Mouse (Mus musculus) cerebellum, adult 2 months (tissue): ENCODE measurements around the gene Otogl. TPM values are rescaled to one million over a fixed set of nuclear protein-coding genes. Genes with fewer than 3 reads are reported as not detected.

Experiments used
- DNase-seq, 2 experiments: peaks; one replicate each; pipeline ENCODE4 v3.0.0; 2021
- H3K27ac ChIP-seq: fragments of 200-500 bp; 2 replicates; pipeline ENCODE4 v1.5.1; 2012; ENCODE audit warnings: low read length, control low read depth, inconsistent platforms; ENCODE audit not compliant: insufficient read depth
- H3K27me3 ChIP-seq: fragments of 200-500 bp; 2 replicates; pipeline ENCODE4 v1.6.1; 2012; ENCODE audit warnings: inconsistent platforms, mild to moderate bottlenecking, low read length, moderate library complexity; ENCODE audit not compliant: control insufficient read depth, insufficient read depth
- H3K4me1 ChIP-seq: fragments of 200-500 bp; 2 replicates; pipeline ENCODE4 v1.6.1; 2011; ENCODE audit warnings: low read length; ENCODE audit not compliant: control insufficient read depth, insufficient read depth
- H3K4me3 ChIP-seq: fragments of 200-500 bp; replicated peaks from 2 replicates; pipeline ENCODE3; 2011; ENCODE audit warnings: mild to moderate bottlenecking, low read depth, low read length, control low read depth; ENCODE audit not compliant: insufficient read depth
- CTCF ChIP-seq: fragments of 200-500 bp; IDR thresholded peaks from 2 replicates; pipeline ENCODE4 v1.5.1; 2011; ENCODE audit warnings: low read depth, mild to moderate bottlenecking, control low read depth, low read length, moderate library complexity, borderline replicate concordance; ENCODE audit not compliant: insufficient read depth
- POLR2A ChIP-seq: fragments of 200-500 bp; IDR thresholded peaks from 2 replicates; pipeline ENCODE4 v1.6.1; 2011; ENCODE audit warnings: low read length, control low read depth, borderline replicate concordance; ENCODE audit not compliant: insufficient read depth
- WGBS: fragments of 180-500 bp; shearing (Covaris S2); methylation state at CpG from one replicate; pipeline ENCODE4 v1.1.7; 2018; 5-methylcytosine and 5-hydroxymethylcytosine counted together
- polyA plus RNA-seq: library from polyadenylated mRNA; depleted of rRNA; stranded (reverse); fragments of >200 nt; gene quantifications from 2 replicates; pipeline ENCODE4 v1.2.3, GENCODE M21; 2012

The Otogl gene
- polyA plus RNA-seq, 1 experiment, result 0.05 TPM

GRCm38 (mm10) chr10:107868904-107869303, 43.0 kb downstream of the Otogl start:
- no peak for TF ChIP-seq POLR2A
- TF ChIP-seq CTCF, result no peak
- Histone ChIP-seq H3K4me3 (no peak overlapping the region), H3K27me3 (no peaks in the 10 kb centered on the region), H3K4me1 (no peaks in the 10 kb centered on the region), H3K27ac (no peak overlapping the region)
- WGBS, result 90% methylated on average over 8 of the region's 8 CpGs
- no peak for DNase-seq

GRCm38 (mm10) chr10:107867414-107867813, 44.5 kb downstream of the Otogl start:
- H3K4me3 ChIP-seq, result no peak overlapping the region
- WGBS, result 78% methylated on average over 4 of the region's 4 CpGs

GRCm38 (mm10) chr10:107860235-107860917, 51.6 kb downstream of the Otogl start:
- no peak for TF ChIP-seq POLR2A
- no peak for TF ChIP-seq CTCF
- 10% methylated on average over 8 of the region's 8 CpGs for WGBS

More at GRCm38 (mm10) chr10:107867414-107867813, 44.5 kb downstream of the Otogl start:
- no peak for TF ChIP-seq CTCF
- TF ChIP-seq POLR2A, result no peak
- H3K4me1 ChIP-seq, result no peaks in the 10 kb centered on the region
- no peak overlapping the region for H3K27ac ChIP-seq
- DNase-seq, result no peak
- no peaks in the 10 kb centered on the region for H3K27me3 ChIP-seq

GRCm38 (mm10) chr10:107859220-107859619, 52.7 kb downstream of the Otogl start:
- Histone ChIP-seq H3K27ac (no peak overlapping the region), H3K4me1 (no peaks in the 10 kb centered on the region), H3K4me3 (no peak overlapping the region), H3K27me3 (no peaks in the 10 kb centered on the region)
- WGBS, result 94% methylated on average over 3 of the region's 3 CpGs
- no peak for DNase-seq
- TF ChIP-seq POLR2A (no peak), CTCF (no peak)

More at GRCm38 (mm10) chr10:107860235-107860917, 51.6 kb downstream of the Otogl start:
- Histone ChIP-seq H3K4me1 (no peaks in the 10 kb centered on the region), H3K27ac (no peak overlapping the region), H3K4me3 (no peak overlapping the region), H3K27me3 (no peaks in the 10 kb centered on the region)
- no peak for DNase-seq

GRCm38 (mm10) chr10:107858684-107859083, 53.2 kb downstream of the Otogl start:
- WGBS, result 20% methylated on average over 7 of the region's 7 CpGs
- Histone ChIP-seq H3K27ac (no peak overlapping the region), H3K27me3 (no peaks in the 10 kb centered on the region), H3K4me3 (no peak overlapping the region), H3K4me1 (no peaks in the 10 kb centered on the region)
- peak; percentile 48; the same call in 1 of the 2 replicates for TF ChIP-seq CTCF
- TF ChIP-seq POLR2A, result no peak
- DNase-seq, result peak in 1 of 2 experiments; percentile 6

GRCm38 (mm10) chr10:107844906-107845305, 67.0 kb downstream of the Otogl start:
- no peak for DNase-seq
- WGBS, result 97% methylated on average over 1 of the region's 1 CpGs
- H3K4me1 ChIP-seq, result no peaks in the 10 kb centered on the region
- no peak for TF ChIP-seq CTCF
- no peak for TF ChIP-seq POLR2A
- H3K27ac ChIP-seq, result no peak overlapping the region
- no peaks in the 10 kb centered on the region for H3K27me3 ChIP-seq
- H3K4me3 ChIP-seq, result no peak overlapping the region

GRCm38 (mm10) chr10:107834452-107835239, 77.3 kb downstream of the Otogl start:
- 81% methylated on average over 4 of the region's 4 CpGs for WGBS
- TF ChIP-seq CTCF (no peak), POLR2A (no peak)
- H3K27me3 ChIP-seq, result no peaks in the 10 kb centered on the region
- no peak for DNase-seq
- H3K4me1 ChIP-seq, result no peaks in the 10 kb centered on the region
- H3K27ac ChIP-seq, result no peak overlapping the region
- H3K4me3 ChIP-seq, result no peak overlapping the region
